ENCODE assay signal across 8 mouse cellular contexts in the genomic region with DNA sequence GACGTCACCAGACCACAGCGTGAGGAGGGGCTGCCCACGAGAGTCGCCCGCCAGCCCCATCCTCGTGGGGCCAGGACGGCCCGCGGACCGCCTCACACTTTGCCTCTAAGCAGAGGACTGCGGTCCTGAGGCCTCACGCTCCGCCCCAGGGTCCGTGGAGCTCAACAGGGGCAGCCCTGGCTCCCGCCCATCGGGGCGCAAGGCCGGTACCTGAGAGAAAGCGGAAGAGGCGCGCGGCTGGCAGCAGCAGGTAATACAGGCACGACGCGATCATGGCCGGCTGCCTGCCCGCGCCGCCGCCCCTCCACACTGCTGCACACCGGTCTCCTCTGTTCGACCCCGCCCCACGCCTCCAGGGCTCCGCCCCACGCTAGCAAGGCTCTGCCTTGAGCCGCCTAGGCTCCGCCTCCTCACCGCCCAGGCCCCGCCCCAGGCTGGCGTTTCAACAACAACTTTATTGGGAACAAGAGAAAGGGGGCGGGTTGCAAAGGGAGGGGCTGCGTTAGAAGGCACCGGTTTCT. TPM values are rescaled to one million over a fixed set of nuclear protein-coding genes. Genes with fewer than 3 reads are reported as not detected.
DNase-seq lines count a peak whose midpoint lies in the region; ATAC-seq lines count a peak whose summit lies in the region.

Gene Angel1, minus strand, starts transcription at position 341 of the 521 bp plus-strand sequence.

- no peaks in the 10 kb centered on the region for H3K36me3 ChIP-seq in forebrain, embryonic 14.5 days (ENCODE audit: control insufficient read depth, insufficient read depth, low read length)
- H3K36me3 ChIP-seq in neural tube, embryonic 15.5 days, result peaks cover 4% of the 10 kb centered on the region; the same call in 1 of the 2 replicates

- no peaks in the 10 kb centered on the region for H3K9me3 ChIP-seq in forebrain, embryonic 14.5 days (replicated peaks; ENCODE audit: control insufficient read depth, low read length)
- H3K9me3 ChIP-seq in neural tube, embryonic 15.5 days (replicated peaks), result no peaks in the 10 kb centered on the region

- no peaks in the 10 kb centered on the region for H3K27me3 ChIP-seq in forebrain, embryonic 14.5 days (replicated peaks; ENCODE audit: control insufficient read depth, insufficient read depth, low read length)
- no peaks in the 10 kb centered on the region for H3K27me3 ChIP-seq in neural tube, embryonic 15.5 days (replicated peaks)

- intact Hi-C loops in heart, postnatal 14 days (cut with DNase I), result no loop called here

- no peaks in the 10 kb centered on the region for H3K4me1 ChIP-seq in forebrain, embryonic 14.5 days (ENCODE audit: control insufficient read depth, insufficient read depth, low read length)
- peaks cover 15% of the 10 kb centered on the region for H3K4me1 ChIP-seq in neural tube, embryonic 15.5 days

- peak within 1 kb of the TSS; percentile 78 for H3K9ac ChIP-seq in forebrain, embryonic 14.5 days (ENCODE audit: low read length)
- peak within 1 kb of the TSS; percentile 70 for H3K9ac ChIP-seq in neural tube, embryonic 15.5 days (replicated peaks)

- H3K27ac ChIP-seq in forebrain, embryonic 14.5 days (ENCODE audit: low read depth, low read length), result no peak within 1 kb of the TSS; the same call in 1 of the 2 replicates
- peak within 1 kb of the TSS; percentile 80 for H3K27ac ChIP-seq in neural tube, embryonic 15.5 days (replicated peaks)

- peak within 1 kb of the TSS; percentile 73 for H3K4me3 ChIP-seq in forebrain, embryonic 14.5 days (ENCODE audit: low read depth, low read length)
- H3K4me3 ChIP-seq in neural tube, embryonic 15.5 days (replicated peaks), result peak within 1 kb of the TSS; percentile 74

- H3K4me2 ChIP-seq in forebrain, embryonic 14.5 days (ENCODE audit: low read length), result peak within 1 kb of the TSS; percentile 88
- peak within 1 kb of the TSS; percentile 91 for H3K4me2 ChIP-seq in neural tube, embryonic 15.5 days

- WGBS in forebrain, embryonic 14.5 days, result under 1% methylated on average over 43 of the region's 44 CpGs
- 0% methylated on average over 43 of the region's 44 CpGs for WGBS in neural tube, embryonic 15.5 days

- ATAC-seq in forebrain, embryonic 14.5 days, result peak; percentile 99
- ATAC-seq in neural tube, embryonic 15.5 days (ENCODE audit: low FRiP score), result peak; percentile 99

- peak; percentile 98 for DNase-seq in ES-CJ7 (ENCODE audit: low read depth, low spot score)
- DNase-seq in cerebellum, adult 11 months, result peak; percentile 98
- peak; percentile 98 for DNase-seq in forebrain, embryonic 14.5 days (ENCODE audit: low spot score)
- DNase-seq in heart, postnatal 14 days, result peak; percentile 95 to 98
- DNase-seq in layer of hippocampus, adult 11-12 months (ENCODE audit: low spot score), result peak; percentile 95
- DNase-seq in lung, adult 18-20 months, result peak; percentile 97 to 98
- peak; percentile 98 for DNase-seq in testis, postnatal 14 days (ENCODE audit: low spot score)

RNA-seq across cellular contexts. Expression of gene Angel1, which starts in this region (rescaled TPM):
- 7.6 and 9.1 TPM in 2 replicates for polyA plus RNA-seq in forebrain, embryonic 14.5 days (2014; fragmentation: Nextera tagmentation; extraction: Ambion mirVana)
- total RNA-seq in heart, postnatal 14 days (2021), result 1 to 10 TPM; 3.8 to 4.3 TPM
- 11.2 and 11.7 TPM in 2 replicates for polyA plus RNA-seq in neural tube, embryonic 15.5 days (2015; fragmentation: Nextera tagmentation; extraction: Ambion mirVana)
